Mouse (Mus musculus): ENCODE results near the gene Psen1. TPM values are rescaled to one million over a fixed set of nuclear protein-coding genes. Genes with fewer than 3 reads are reported as not detected.

Psen1 gene
- polyA plus RNA-seq, 1 experiment from 2014 or later = 48.5 TPM

DNA sequence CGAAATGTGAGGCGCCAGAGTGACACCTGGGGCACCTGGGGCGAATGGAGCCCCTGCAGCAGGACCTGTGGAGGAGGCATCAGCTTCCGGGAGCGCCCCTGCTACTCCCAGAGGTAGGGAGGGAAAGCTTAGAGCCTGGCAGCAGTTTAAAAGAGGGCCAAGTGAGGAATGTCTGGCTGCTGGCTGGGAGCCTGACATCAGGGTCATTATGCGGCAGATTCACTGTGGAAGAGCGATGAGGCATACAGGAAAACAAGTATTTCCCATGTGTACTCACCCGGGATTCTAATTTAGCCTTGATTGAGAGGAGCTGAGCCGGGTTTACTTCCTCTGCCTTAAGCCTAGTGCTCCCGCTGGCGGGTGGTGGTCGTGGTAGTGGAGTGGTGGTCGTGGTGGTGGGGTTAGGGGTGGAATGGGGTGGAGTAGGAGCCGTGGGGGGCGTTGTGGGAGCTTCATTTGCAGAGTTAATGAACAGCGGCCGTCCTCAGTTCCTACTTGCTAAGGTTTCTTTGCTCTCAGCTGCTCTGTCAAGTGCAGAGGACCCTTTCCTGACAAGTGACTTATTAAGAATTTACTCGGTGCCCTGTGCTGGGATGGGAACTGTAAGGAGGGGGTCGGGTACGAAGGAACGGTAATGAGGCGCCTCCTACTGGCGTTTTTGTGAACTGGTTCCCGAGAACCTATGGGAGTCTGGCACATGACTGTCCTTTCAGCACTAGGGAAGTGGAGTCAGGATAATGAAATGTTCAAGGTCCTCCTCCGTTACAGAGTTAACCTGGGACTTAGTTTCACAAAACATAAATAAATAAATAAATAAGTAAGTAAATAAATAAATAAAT is 82.7 kb downstream of the Psen1 start:
- Histone ChIP-seq H3K4me3 (ENCODE audit: low read depth, low read length) (no peak overlapping the region), H3K36me3 (ENCODE audit: control insufficient read depth, insufficient read depth, low read length) (no peaks in the 10 kb centered on the region), H3K9me3 (ENCODE audit: control insufficient read depth, low read length) (no peaks in the 10 kb centered on the region), H3K4me1 (replicated peaks; ENCODE audit: control insufficient read depth, insufficient read depth, low read length) (no peaks in the 10 kb centered on the region; the same call in 1 of the 2 replicates), H3K4me2 (peak overlapping the region; percentile 49), H3K27me3 (replicated peaks; ENCODE audit: control insufficient read depth, insufficient read depth, low read length) (peaks cover 10% of the 10 kb centered on the region), H3K27ac (ENCODE audit: low read depth, low read length) (no peak overlapping the region), H3K9ac (ENCODE audit: low read depth, low read length) (no peak overlapping the region)
- ATAC-seq (replicated peaks; ENCODE audit: low FRiP score) (peak; percentile 56; the same call in 1 of the 2 replicates), DNase-seq (ENCODE audit: low spot score) (peak; percentile 62)
- 5% methylated on average over 25 of the region's 25 CpGs for WGBS

DNA sequence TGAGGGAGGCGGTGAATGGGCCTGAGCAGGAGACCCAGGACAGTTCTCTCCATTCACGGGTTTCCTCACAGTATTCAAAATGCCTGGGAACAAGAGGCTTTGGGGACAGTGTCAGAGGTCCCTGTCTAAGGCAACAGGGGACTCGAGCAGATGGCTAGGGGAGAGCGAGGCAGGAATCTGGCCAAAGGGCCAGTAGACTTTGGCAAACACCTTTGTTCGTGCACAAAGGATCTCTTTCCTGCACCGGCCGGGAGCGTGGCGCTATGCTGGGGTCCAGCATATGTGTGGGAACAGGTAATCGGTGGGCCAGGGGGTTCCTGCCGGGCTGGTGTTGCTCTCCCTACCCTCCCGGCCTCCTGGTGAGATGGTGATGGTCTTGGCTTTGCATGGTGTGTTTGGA is 87.7 kb downstream of the Psen1 start:
- no peaks in the 10 kb centered on the region for H3K36me3 ChIP-seq (ENCODE audit: control insufficient read depth, insufficient read depth, low read length)
- H3K4me1 ChIP-seq (replicated peaks; ENCODE audit: control insufficient read depth, insufficient read depth, low read length) = no peaks in the 10 kb centered on the region; the same call in 1 of the 2 replicates
- ATAC-seq (replicated peaks; ENCODE audit: low FRiP score) (no peak), DNase-seq (ENCODE audit: low spot score) (no peak)
- 72% methylated on average over 12 of the region's 12 CpGs for WGBS
- no peak overlapping the region for H3K27ac ChIP-seq (ENCODE audit: low read depth, low read length)
- H3K27me3 ChIP-seq (replicated peaks; ENCODE audit: control insufficient read depth, insufficient read depth, low read length) = peaks cover 5% of the 10 kb centered on the region
- no peaks in the 10 kb centered on the region for H3K9me3 ChIP-seq (ENCODE audit: control insufficient read depth, low read length)
- no peak overlapping the region for H3K4me2 ChIP-seq
- no peak overlapping the region for H3K9ac ChIP-seq (ENCODE audit: low read depth, low read length)
- H3K4me3 ChIP-seq (ENCODE audit: low read depth, low read length) = no peak overlapping the region

GRCm38 (mm10) chr12:83776766-83777165 is 88.8 kb downstream of the Psen1 start:
- WGBS = 77% methylated on average over 7 of the region's 7 CpGs
- no peak overlapping the region for H3K4me2 ChIP-seq
- no peaks in the 10 kb centered on the region for H3K9me3 ChIP-seq (ENCODE audit: control insufficient read depth, low read length)
- no peak for DNase-seq (ENCODE audit: low spot score)
- no peak for ATAC-seq (replicated peaks; ENCODE audit: low FRiP score)
- no peak overlapping the region for H3K4me3 ChIP-seq (ENCODE audit: low read depth, low read length)
- H3K9ac ChIP-seq (ENCODE audit: low read depth, low read length) = no peak overlapping the region
- H3K27me3 ChIP-seq (replicated peaks; ENCODE audit: control insufficient read depth, insufficient read depth, low read length) = peaks cover 2% of the 10 kb centered on the region
- H3K27ac ChIP-seq (ENCODE audit: low read depth, low read length) = no peak overlapping the region
- H3K36me3 ChIP-seq (ENCODE audit: control insufficient read depth, insufficient read depth, low read length) = no peaks in the 10 kb centered on the region
- no peaks in the 10 kb centered on the region for H3K4me1 ChIP-seq (replicated peaks; ENCODE audit: control insufficient read depth, insufficient read depth, low read length)

DNA sequence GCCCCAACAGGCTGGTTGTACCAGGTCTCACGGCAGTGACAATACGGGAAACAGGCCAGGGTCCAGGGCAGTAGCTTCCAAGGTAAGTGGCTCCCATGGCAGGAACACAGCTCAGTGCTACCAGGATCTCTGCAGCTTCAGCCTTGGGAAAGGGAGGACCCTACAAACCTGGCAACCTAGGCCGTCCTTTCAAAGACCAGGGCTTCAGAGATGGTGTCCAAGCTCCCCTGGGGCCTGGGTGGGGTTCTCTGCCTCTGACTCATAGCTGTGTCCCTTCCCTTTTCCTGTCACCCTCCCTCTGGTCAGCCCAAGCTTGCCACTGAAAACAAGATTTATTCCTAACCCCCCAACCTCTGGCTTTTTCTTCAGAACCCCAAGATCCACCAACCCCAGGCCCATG is 92.2 kb downstream of the Psen1 start:
- no peak overlapping the region for H3K4me3 ChIP-seq (ENCODE audit: low read depth, low read length)
- H3K9me3 ChIP-seq (ENCODE audit: control insufficient read depth, low read length) = no peaks in the 10 kb centered on the region
- ATAC-seq (replicated peaks; ENCODE audit: low FRiP score) (no peak), DNase-seq (ENCODE audit: low spot score) (no peak)
- no peak overlapping the region for H3K27ac ChIP-seq (ENCODE audit: low read depth, low read length)
- 78% methylated on average over 3 of the region's 3 CpGs for WGBS
- H3K4me2 ChIP-seq = no peak overlapping the region
- H3K27me3 ChIP-seq (replicated peaks; ENCODE audit: control insufficient read depth, insufficient read depth, low read length) = 0 out of 2 replicates have a peak, but pooled peaks cover 4% of the 10 kb centered on the region
- H3K36me3 ChIP-seq (ENCODE audit: control insufficient read depth, insufficient read depth, low read length) = no peaks in the 10 kb centered on the region
- no peaks in the 10 kb centered on the region for H3K4me1 ChIP-seq (replicated peaks; ENCODE audit: control insufficient read depth, insufficient read depth, low read length)
- no peak overlapping the region for H3K9ac ChIP-seq (ENCODE audit: low read depth, low read length)

- H3K9me3 ChIP-seq (ENCODE audit: control insufficient read depth, low read length) = no peaks in the 10 kb centered on the region
- H3K4me3 ChIP-seq (ENCODE audit: low read depth, low read length) = no peak overlapping the region
- 78% methylated on average over 7 of the region's 7 CpGs for whole genome bisulfite sequencing
- H3K4me2 ChIP-seq = no peak overlapping the region
- no peaks in the 10 kb centered on the region for H3K4me1 ChIP-seq (replicated peaks; ENCODE audit: control insufficient read depth, insufficient read depth, low read length)
- no peak overlapping the region for H3K9ac ChIP-seq (ENCODE audit: low read depth, low read length)
- no peaks in the 10 kb centered on the region for H3K36me3 ChIP-seq (ENCODE audit: control insufficient read depth, insufficient read depth, low read length)
- DNase-seq (ENCODE audit: low spot score) (no peak), ATAC-seq (replicated peaks; ENCODE audit: low FRiP score) (no peak)
- 0 out of 2 replicates have a peak, but pooled peaks cover 4% of the 10 kb centered on the region for H3K27me3 ChIP-seq (replicated peaks; ENCODE audit: control insufficient read depth, insufficient read depth, low read length)
- H3K27ac ChIP-seq (ENCODE audit: low read depth, low read length) = no peak overlapping the region
Measured at GRCm38 (mm10) chr12:83781204-83781603, 93.3 kb downstream of the Psen1 start.

DNA sequence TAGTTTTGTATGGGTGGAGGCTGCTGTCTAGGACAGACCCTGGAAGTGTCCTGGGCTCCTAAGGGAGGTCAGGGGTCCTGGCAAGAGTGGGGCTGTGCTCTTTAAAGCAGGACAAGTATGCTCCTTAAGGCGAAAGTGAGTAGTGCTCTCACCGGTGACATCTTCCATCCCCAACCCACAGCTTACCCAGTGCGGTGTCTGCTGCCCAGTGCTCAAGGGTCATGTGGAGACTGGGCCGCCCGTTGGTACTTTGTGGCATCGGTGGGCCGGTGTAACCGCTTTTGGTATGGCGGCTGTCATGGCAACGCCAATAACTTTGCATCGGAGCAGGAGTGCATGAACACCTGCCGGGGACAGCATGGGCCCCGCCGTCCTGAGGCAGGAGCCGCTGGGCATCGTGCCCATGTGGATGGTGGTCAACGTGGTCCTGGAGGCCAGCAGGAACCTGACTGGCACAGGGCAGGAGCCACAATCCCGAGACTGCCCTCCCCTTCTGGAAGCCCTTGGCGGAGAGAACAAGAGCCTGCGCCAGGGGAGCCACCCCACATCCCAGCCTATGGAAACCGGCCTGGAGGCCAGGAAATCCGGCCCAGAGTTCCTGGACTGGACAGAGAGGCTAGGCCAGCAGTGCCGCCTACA is 93.8 kb downstream of the Psen1 start:
- 0 out of 2 replicates have a peak, but pooled peaks cover 4% of the 10 kb centered on the region for H3K27me3 ChIP-seq (replicated peaks; ENCODE audit: control insufficient read depth, insufficient read depth, low read length)
- no peaks in the 10 kb centered on the region for H3K36me3 ChIP-seq (ENCODE audit: control insufficient read depth, insufficient read depth, low read length)
- no peak for ATAC-seq (replicated peaks; ENCODE audit: low FRiP score)
- H3K4me3 ChIP-seq (ENCODE audit: low read depth, low read length) = no peak overlapping the region
- DNase-seq (ENCODE audit: low spot score) = no peak
- no peak overlapping the region for H3K9ac ChIP-seq (ENCODE audit: low read depth, low read length)
- no peak overlapping the region for H3K27ac ChIP-seq (ENCODE audit: low read depth, low read length)
- no peak overlapping the region for H3K4me2 ChIP-seq
- H3K4me1 ChIP-seq (replicated peaks; ENCODE audit: control insufficient read depth, insufficient read depth, low read length) = no peaks in the 10 kb centered on the region
- 67% methylated on average over 23 of the region's 23 CpGs for WGBS
- no peaks in the 10 kb centered on the region for H3K9me3 ChIP-seq (ENCODE audit: control insufficient read depth, low read length)

DNA sequence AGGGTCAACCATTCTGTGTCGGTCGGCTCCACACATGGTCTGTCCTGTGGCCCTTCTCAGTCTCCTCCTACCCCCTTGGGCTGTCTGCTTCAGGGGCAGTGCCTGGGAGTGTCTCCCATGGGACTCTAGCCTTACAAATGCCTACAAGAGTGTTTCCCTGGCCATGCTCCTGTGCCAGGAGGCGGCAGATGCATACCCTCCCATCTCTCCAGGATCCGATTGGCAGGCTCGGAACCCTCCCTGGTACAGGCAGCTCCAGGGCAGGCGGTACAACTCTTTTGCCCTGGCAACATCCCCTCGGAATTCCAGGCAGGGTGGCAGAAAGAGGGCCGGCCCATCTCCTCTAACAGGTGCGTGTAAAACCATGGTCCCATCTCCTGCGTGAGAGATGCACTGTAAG is 94.7 kb downstream of the Psen1 start:
- Histone ChIP-seq H3K4me3 (ENCODE audit: low read depth, low read length) (no peak overlapping the region), H3K4me2 (no peak overlapping the region), H3K4me1 (replicated peaks; ENCODE audit: control insufficient read depth, insufficient read depth, low read length) (no peaks in the 10 kb centered on the region), H3K36me3 (ENCODE audit: control insufficient read depth, insufficient read depth, low read length) (no peaks in the 10 kb centered on the region), H3K9me3 (ENCODE audit: control insufficient read depth, low read length) (no peaks in the 10 kb centered on the region), H3K9ac (ENCODE audit: low read depth, low read length) (no peak overlapping the region), H3K27me3 (replicated peaks; ENCODE audit: control insufficient read depth, insufficient read depth, low read length) (0 out of 2 replicates have a peak, but pooled peaks cover 4% of the 10 kb centered on the region), H3K27ac (ENCODE audit: low read depth, low read length) (no peak overlapping the region)
- no peak for ATAC-seq (replicated peaks; ENCODE audit: low FRiP score)
- DNase-seq (ENCODE audit: low spot score) = no peak
- 87% methylated on average over 10 of the region's 10 CpGs for WGBS

Measured in liver, embryonic 11.5 days (tissue).